Mouse (Mus musculus) gastrocnemius, postnatal 36 days (tissue): ENCODE results near the gene Abtb2. TPM values are rescaled to one million over a fixed set of nuclear protein-coding genes. Genes with fewer than 3 reads are reported as not detected.

ENCODE experiments used
- DNase-seq, 2 experiments: peaks; one replicate each; pipeline ENCODE4 v3.0.0; 2022
- intact Hi-C: fragments of 180-260 bp; cut with DNase I; formaldehyde crosslinking; loops from one replicate; pipeline ENCODE4 v1.15.1; 2025
- total RNA-seq, 2 experiments: library from RNA; stranded (reverse); gene quantifications; 2 replicates each; pipeline ENCODE4 v1.2.3; 2021

The Abtb2 gene
- total RNA-seq, 2 experiments from 2014 or later: 6.3 to 6.7 TPM

- intact Hi-C loops: loop anchor here (1.0 kb wide), 1 partner anchor 34 kb away; no protein-coding TSS in a partner anchor
- no peak for DNase-seq
These were observed 195.9 kb downstream of the Abtb2 start for GRCm38 (mm10) chr2:103761993-103762392.

- intact Hi-C loops: no loop called here
- no peak for DNase-seq
These were observed 196.4 kb downstream of the Abtb2 start for GRCm38 (mm10) chr2:103762492-103762891.

Other genes starting within 250 kb of the Abtb2 start
- gene Elf5, start 154.6 kb upstream of the Abtb2 start, total RNA-seq: not detected
- gene Cat, start 81.2 kb upstream of the Abtb2 start, total RNA-seq: 100 to 1,000 TPM in 1 of 2 experiments, 10 to 100 TPM in 1; 83.3 to 108 TPM
- gene Nat10, start 195.0 kb downstream of the Abtb2 start, total RNA-seq: 10 to 100 TPM; 12.4 to 17.7 TPM
- 10 to 100 TPM; 91.5 to 99.0 TPM for gene Caprin1, start 231.3 kb downstream of the Abtb2 start, total RNA-seq